Mouse (Mus musculus) adrenal gland, postnatal 4 days (tissue): ENCODE measurements at regions not wholly inside any gene's neighbourhood (a gene's known extent, or its start where the extent isn't known, plus 50 kb on each side); places are given as distances from the start of the nearest gene placed in this dataset.
A peak's percentile ranks its signal among the peaks of the same experiment; 100 is the strongest.

Source experiments
- DNase-seq, 2 experiments: peaks; one replicate each; pipeline ENCODE4 v3.0.0; 2021 to 2022; ENCODE audit warnings: low spot score in 2 of 2, mixed read lengths in 2 of 2

DNA sequence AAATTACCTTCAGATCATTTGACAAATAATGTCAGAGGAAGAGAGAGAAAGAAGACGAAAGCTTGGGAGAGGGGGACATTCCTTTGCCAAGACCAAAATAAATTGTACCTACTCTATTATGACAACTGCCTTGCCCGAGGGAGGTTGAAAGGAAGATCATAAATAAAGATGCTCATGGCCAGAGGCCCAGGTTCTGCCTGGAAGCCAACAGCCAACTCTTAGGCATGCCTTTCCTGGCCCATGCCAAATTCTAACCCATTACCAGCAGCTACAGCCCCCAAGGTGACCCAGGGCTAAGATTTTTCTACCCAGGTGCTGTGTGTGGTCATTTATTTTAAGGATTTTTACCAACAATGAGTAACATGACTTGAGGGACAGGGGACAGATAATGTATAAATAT is 54.9 kb downstream of the Cbln1 start:
- DNase-seq: no peak

DNA sequence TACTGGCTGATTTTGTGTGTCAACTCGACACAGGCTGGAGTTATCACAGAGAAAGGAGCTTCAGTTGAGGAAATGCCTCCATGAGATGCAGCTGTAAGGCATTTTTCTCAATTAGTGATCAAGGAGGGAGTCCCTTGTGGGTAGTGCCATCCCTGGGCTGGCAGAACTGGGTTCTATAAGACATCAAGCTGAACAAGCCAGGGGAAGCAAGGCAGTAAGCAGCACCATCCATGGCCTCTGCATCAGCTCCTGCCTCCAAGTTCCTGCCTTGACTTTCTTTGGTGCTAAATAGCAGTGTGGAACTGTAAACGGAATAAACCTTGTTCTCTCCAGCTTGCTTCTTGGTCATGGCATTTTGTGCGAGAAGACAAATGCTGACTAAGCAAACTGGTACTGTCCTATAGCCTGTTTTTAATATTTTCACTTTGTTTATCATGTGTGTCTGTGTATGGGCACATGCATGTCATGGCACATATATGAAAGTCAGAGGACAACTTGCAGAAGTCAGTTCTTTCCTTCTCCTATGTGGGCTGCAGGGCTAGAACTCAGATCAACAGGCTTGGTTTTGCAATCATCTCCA is 57.3 kb downstream of the Cbln1 start:
- no peak for DNase-seq

GRCm38 (mm10) chr8:87389016-87389415 is 83.4 kb downstream of the Cbln1 start:
- DNase-seq: no peak

GRCm38 (mm10) chr8:87383527-87384206 is 88.7 kb downstream of the Cbln1 start:
- DNase-seq: no peak

DNA sequence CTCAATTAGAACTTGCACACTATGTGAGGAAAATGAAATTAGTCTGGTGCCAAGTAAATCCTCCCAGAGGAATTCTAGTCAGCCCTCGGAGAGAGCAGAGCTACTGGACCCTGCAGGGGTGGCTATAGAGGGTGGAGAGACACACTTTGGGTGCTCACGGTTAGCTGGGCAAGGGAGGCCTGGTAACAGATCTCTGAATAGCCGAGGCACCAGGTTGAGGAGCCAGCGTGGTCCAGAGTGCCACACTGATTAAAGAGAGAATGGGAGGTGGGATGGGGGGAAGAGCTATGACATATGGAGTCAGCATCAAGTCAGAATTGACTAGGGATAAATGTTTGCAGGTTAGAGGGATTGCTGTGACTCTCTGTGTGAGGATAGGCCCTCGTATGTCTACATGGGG is 90.1 kb downstream of the Cbln1 start:
- no peak for DNase-seq

DNA sequence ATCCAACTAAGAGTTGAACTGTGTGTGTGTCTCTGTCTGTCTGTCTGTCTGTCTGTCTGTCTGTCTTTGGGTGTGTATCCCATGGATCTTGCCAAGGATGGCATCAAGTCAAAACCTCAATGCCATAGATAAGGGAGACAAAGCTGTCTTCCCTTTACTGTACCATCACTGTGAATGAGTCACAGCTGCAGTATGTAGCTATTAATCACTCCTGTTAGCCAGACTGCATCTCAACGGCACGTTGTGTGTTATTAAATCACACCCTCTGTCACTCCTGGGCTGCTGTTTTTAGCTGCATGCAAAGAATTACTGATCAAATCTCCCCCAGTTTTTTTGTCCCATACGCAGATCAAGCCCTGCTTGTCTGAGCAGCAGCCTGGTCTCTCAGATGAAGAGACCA is 91.6 kb downstream of the Cbln1 start:
- DNase-seq: no peak

DNA sequence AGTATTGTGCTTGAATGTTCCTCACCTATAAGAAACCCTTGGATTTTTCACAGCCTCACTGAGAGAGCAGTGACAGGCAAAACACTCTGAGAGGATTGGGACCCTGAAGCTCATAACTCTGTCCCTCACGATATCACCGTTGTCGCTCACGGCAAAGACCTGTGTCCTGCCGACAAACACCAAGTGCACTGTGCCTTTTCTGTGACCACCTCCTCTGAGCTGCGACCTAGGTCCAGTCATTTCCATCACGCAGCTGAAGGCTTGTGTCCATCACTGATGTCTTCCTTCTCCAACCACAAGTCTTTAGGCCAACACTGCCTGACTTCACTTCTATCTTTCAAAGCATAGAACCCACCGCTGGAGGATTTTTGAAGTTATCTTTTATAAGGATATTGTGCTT is 93.1 kb downstream of the Cbln1 start:
- DNase-seq: no peak

- no peak for DNase-seq
Measured at GRCm38 (mm10) chr8:87374044-87374443, 98.4 kb downstream of the Cbln1 start.

DNA sequence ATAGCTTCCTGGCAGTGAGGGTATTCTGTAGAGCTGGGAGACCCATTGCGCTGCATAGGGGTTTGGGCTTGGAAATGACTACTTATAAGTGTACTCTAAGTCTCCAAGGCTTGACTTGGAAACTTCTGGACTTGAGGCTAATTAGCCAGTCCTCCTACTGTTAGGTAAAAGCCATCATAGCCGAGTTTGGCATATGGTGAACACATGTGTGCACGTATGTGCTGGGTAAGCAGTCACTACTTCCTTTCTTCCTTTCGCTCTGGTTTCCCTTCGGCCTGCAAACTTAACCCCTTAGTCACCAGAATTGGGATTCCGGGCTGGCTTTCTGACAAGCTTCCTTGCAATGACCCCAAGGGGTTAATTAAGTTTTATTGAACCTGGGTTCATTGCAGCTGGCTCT is 98.9 kb downstream of the Cbln1 start:
- DNase-seq: no peak

GRCm38 (mm10) chr8:87372061-87372460 is 100.3 kb downstream of the Cbln1 start:
- no peak for DNase-seq

GRCm38 (mm10) chr8:87370194-87370593 is 102.2 kb downstream of the Cbln1 start:
- no peak for DNase-seq

- DNase-seq: no peak
Measured at GRCm38 (mm10) chr8:87350471-87350870, 121.9 kb downstream of the Cbln1 start.

DNA sequence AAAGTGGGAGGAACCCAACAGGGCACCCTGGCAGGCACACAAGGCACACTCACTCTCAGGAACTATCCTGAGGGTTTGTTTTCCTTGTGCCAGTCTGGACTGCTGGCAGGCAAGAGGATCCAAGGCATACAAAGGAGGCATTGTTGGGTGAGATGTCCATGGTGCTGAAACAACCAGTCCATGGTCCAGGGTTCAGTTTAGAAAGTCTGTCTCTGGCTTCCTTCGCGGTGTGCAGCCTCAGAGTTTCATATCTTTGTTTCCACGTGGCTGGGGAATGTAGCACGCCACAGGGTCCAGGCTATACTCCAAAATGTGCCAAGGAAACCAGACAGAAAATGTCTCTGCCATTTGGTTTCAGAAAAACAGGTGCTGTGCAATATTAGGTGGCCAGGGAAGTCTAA is 122.6 kb downstream of the Cbln1 start:
- DNase-seq: no peak

DNA sequence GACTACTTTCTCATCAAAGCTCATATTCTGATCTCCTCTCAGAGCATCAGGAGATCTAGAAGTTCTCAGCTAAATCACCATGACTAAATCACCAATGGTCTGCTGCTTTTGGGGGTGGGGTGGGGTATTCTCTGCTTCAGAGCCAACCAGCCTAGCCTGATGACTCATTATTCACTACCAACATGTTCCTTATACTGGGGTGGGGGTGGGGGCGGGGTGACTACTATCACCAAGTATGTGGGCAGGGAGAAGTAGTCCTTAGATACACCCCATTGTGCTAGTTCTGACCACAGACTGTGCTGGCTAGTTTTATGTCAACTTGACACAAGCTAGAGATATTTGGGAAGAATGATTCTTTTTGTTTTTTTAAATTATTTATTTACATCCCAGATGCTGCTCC is 143.0 kb downstream of the Cbln1 start:
- no peak for DNase-seq

DNA sequence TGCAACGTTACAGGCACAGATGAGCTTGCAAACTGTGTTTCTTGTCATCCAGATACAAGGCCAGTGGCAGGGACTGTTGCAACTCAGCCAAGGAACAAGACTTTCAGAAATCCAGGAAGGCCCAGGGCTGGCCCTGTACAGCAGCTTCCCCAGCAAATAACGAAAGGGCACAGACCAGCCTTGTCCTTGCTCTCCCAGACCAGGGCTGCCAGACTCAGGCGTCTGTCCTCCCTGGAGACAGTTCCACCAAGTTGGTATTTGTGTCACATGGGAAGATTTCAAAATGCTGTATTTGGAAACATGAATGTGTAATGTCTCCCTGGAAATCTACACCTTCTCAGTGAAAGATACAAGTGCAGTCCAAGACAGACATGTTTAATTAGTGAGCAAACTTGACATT is 157.8 kb downstream of the Cbln1 start:
- peak in 1 of 2 experiments; percentile 24 for DNase-seq

DNA sequence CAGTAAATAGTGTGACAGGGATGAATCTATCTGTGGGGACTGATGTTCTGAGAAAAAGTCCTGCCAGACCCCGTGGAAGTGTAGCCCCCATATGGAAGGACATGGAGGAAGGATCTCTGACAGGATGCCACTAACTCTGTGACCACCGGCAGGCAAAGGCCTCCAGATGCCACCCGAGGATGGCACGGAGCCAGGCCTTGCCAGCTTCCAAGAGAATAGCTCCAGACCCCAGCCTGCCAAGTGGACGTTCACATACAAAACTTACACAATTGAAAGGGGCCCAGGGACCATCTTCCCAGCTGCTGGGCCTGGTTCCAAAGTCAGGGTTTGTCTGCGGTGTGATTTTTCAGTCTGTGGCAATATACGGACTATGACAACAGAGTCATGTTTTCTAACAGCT is 161.1 kb downstream of the Cbln1 start:
- no peak for DNase-seq

DNA sequence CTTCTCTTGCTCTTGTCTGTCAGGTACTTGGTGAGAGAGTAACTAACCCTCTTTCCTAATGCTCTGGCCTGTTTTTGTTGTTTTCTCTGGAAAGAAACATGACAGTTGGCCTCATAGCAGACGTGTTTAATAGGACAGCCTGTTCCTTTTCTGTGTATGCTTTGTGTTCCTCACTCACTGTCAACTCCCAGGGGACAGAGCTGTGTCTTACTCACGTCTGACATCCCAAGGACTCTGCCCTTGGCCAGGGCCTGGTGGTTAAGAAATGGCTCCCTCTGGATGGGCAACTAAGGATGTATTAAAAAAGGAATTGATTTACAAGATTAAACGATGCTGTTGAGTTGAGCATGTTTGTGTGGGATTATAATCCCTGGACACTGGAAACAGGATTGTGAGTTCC is 164.1 kb downstream of the Cbln1 start:
- DNase-seq: no peak

GRCm38 (mm10) chr8:87305001-87305400 is 167.4 kb downstream of the Cbln1 start:
- no peak for DNase-seq

- DNase-seq: no peak
Measured at GRCm38 (mm10) chr8:87303522-87303921, 168.9 kb downstream of the Cbln1 start.

- DNase-seq: no peak
Measured at GRCm38 (mm10) chr8:87297761-87298160, 174.6 kb downstream of the Cbln1 start.

GRCm38 (mm10) chr8:87297331-87297730 is 175.1 kb downstream of the Cbln1 start:
- DNase-seq: no peak

DNA sequence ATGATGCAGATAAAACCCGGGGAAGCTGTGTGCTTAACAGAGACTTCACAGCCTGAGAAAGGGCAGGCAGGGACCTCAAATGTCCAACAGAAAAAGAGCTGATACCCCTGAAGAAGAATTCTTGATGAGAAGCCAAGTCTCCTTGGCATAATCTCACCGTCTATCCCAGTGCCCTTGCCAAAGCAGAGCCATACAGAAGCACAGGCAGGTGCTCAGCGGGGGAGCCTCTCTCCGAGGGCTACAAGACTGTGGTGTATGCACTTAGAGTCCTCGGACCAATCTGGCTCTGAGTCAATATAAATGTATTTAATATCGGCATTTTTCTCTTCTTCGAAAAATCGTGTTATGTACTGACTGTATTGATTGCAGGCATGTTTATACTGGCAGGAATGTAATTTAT is 186.3 kb downstream of the Cbln1 start:
- DNase-seq: no peak

DNA sequence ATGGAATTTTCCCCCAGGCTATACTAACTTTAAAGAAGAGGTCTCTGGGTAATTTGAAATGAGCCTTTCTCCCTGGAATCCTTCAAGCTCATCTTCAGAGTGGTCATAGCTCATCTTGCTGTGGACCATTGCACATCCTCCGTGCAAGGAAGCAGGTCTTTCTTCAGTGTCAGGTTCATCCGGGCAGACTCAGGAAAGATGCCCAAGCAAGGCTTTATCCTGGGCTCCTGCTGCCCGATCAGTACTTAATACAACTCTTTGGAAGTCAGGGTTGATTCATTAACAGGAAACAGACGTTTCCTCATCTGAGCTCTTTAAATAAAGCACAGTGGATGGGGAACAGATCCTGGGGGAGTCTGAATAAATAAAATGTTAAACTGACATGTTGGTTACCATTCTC is 188.1 kb downstream of the Cbln1 start:
- DNase-seq: no peak
